14 mouse cellular contexts compared by ENCODE assay signal in genomic region chr5:144829631-144830030, GRCm38 (mm10).
"Had no signal": no experiment of that assay in that cellular context is flagged by ENCODE, and none has a peak within 500 bp of the region (broad histone marks: within the 10 kb centered on the region; RNA-seq: fewer than 3 reads in every experiment).

No protein-coding gene starts in this region.

- H3K4me3 ChIP-seq: left cerebral cortex, adult 2 months; limb, embryonic 15.5 days; liver, embryonic 12.5 days; midbrain, embryonic 10.5 days; myocyte; neural tube, embryonic 15.5 days had no signal

- H3K27ac ChIP-seq: left cerebral cortex, adult 2 months; limb, embryonic 15.5 days; liver, embryonic 12.5 days; midbrain, embryonic 10.5 days; neural tube, embryonic 15.5 days had no signal

- DNase-seq: kidney, postnatal 10 days; kidney, postnatal 4 days; lung, embryonic 14.5 days; lung, postnatal 10 days; lung, postnatal 4 days; midbrain, embryonic 14.5 days; thymus, adult 2 months; thymus, postnatal 25 days had no signal
